Mouse (Mus musculus) hindbrain, embryonic 13.5 days (tissue): ENCODE results near the gene Pamr1. TPM values are rescaled to one million over a fixed set of nuclear protein-coding genes. Genes with fewer than 3 reads are reported as not detected.

ENCODE experiments used
- ATAC-seq: fragments of 200-750 bp; cut with Nextera tagmentation; 2 replicates; pipeline ENCODE4 v1.8.0; 2017; ENCODE audit warnings: moderate TSS enrichment; ENCODE audit not compliant: low FRiP score
- H3K27ac ChIP-seq: fragments of 300-500 bp; sonication (generic); 2 replicates; pipeline ENCODE4 v1.5.1; 2015; ENCODE audit warnings: inconsistent platforms, mild to moderate bottlenecking, moderate library complexity
- H3K27me3 ChIP-seq: fragments of 300-500 bp; sonication (generic); 2 replicates; pipeline ENCODE4 v1.6.1; 2015; ENCODE audit warnings: mild to moderate bottlenecking, inconsistent platforms
- H3K36me3 ChIP-seq: fragments of 300-500 bp; sonication (generic); 2 replicates; pipeline ENCODE4 v1.6.1; 2015; ENCODE audit warnings: mild to moderate bottlenecking, inconsistent platforms
- H3K4me1 ChIP-seq: fragments of 300-500 bp; sonication (generic); replicated peaks from 2 replicates; pipeline ENCODE4 v1.6.1; 2015; ENCODE audit warnings: inconsistent platforms
- H3K4me2 ChIP-seq: fragments of 300-500 bp; sonication (generic); 2 replicates; pipeline ENCODE4 v1.6.1; 2015; ENCODE audit warnings: inconsistent platforms, mild to moderate bottlenecking, moderate library complexity
- H3K4me3 ChIP-seq: fragments of 300-500 bp; sonication (generic); 2 replicates; pipeline ENCODE4 v1.5.1; 2015; ENCODE audit warnings: mild to moderate bottlenecking, inconsistent platforms
- H3K9ac ChIP-seq: fragments of 300-500 bp; sonication (generic); 2 replicates; pipeline ENCODE4 v1.6.1; 2015; ENCODE audit warnings: mild to moderate bottlenecking, inconsistent platforms
- H3K9me3 ChIP-seq: fragments of 300-500 bp; sonication (generic); 2 replicates; pipeline ENCODE4 v1.6.1; 2016; ENCODE audit warnings: inconsistent platforms
- WGBS: fragments of 180-500 bp; shearing (Covaris S2); methylation state at CpG from one replicate; pipeline ENCODE4 v1.1.7; 2015; 5-methylcytosine and 5-hydroxymethylcytosine counted together
- polyA plus RNA-seq: library from polyadenylated mRNA; unstranded; fragments of >200 nt; fragmentation: Nextera tagmentation; extraction: Ambion mirVana; gene quantifications from 2 replicates; pipeline ENCODE4 v1.2.1, GENCODE M21; 2015

Gene Pamr1
- polyA plus RNA-seq, 1 experiment from 2014 or later, result 4.5 TPM

- peaks cover 16% of the 10 kb centered on the region for H3K4me1 ChIP-seq
- peaks cover 20% of the 10 kb centered on the region for H3K27me3 ChIP-seq
- no peak for ATAC-seq
- 64% methylated on average over 3 of the region's 3 CpGs for WGBS
- H3K27ac ChIP-seq, result no peak overlapping the region
- H3K36me3 ChIP-seq, result no peaks in the 10 kb centered on the region
- no peak overlapping the region for H3K9ac ChIP-seq
- H3K4me3 ChIP-seq, result no peak overlapping the region
- no peak overlapping the region for H3K4me2 ChIP-seq
- no peaks in the 10 kb centered on the region for H3K9me3 ChIP-seq
Measured at GRCm38 (mm10) chr2:102551594-102551993, 1.8 kb downstream of the Pamr1 start.

GRCm38 (mm10) chr2:102552095-102552537 lies 2.3 kb downstream of the Pamr1 start:
- peaks cover 16% of the 10 kb centered on the region for H3K4me1 ChIP-seq
- H3K9ac ChIP-seq, result no peak overlapping the region
- no peak for ATAC-seq
- H3K9me3 ChIP-seq, result no peaks in the 10 kb centered on the region
- no peak overlapping the region for H3K4me3 ChIP-seq
- H3K27ac ChIP-seq, result no peak overlapping the region
- WGBS, result 60% methylated on average over 5 of the region's 5 CpGs
- H3K4me2 ChIP-seq, result no peak overlapping the region
- peaks cover 20% of the 10 kb centered on the region for H3K27me3 ChIP-seq
- H3K36me3 ChIP-seq, result no peaks in the 10 kb centered on the region

- H3K36me3 ChIP-seq, result no peaks in the 10 kb centered on the region
- no peak overlapping the region for H3K4me2 ChIP-seq
- H3K4me3 ChIP-seq, result no peak overlapping the region
- no peaks in the 10 kb centered on the region for H3K4me1 ChIP-seq
- WGBS, result 86% methylated on average over 4 of the region's 4 CpGs
- no peaks in the 10 kb centered on the region for H3K9me3 ChIP-seq
- H3K27me3 ChIP-seq, result no peaks in the 10 kb centered on the region
- no peak overlapping the region for H3K27ac ChIP-seq
- no peak for ATAC-seq
- H3K9ac ChIP-seq, result no peak overlapping the region
Measured at GRCm38 (mm10) chr2:102557085-102557484, 7.3 kb downstream of the Pamr1 start.

GRCm38 (mm10) chr2:102558965-102559364 lies 9.2 kb downstream of the Pamr1 start:
- ATAC-seq, result no peak
- 74% methylated on average over 12 of the region's 12 CpGs for WGBS
- no peak overlapping the region for H3K27ac ChIP-seq

GRCm38 (mm10) chr2:102563848-102564247 lies 14.0 kb downstream of the Pamr1 start:
- H3K4me1 ChIP-seq, result no peaks in the 10 kb centered on the region
- H3K9me3 ChIP-seq, result no peaks in the 10 kb centered on the region
- no peak for ATAC-seq
- H3K36me3 ChIP-seq, result no peaks in the 10 kb centered on the region
- H3K27ac ChIP-seq, result no peak overlapping the region
- no peak overlapping the region for H3K9ac ChIP-seq
- H3K27me3 ChIP-seq, result no peaks in the 10 kb centered on the region
- no peak overlapping the region for H3K4me2 ChIP-seq
- 87% methylated on average over 1 of the region's 1 CpGs for WGBS
- H3K4me3 ChIP-seq, result no peak overlapping the region

More at GRCm38 (mm10) chr2:102558965-102559364, 9.2 kb downstream of the Pamr1 start:
- no peaks in the 10 kb centered on the region for H3K4me1 ChIP-seq
- no peaks in the 10 kb centered on the region for H3K9me3 ChIP-seq
- no peak overlapping the region for H3K4me2 ChIP-seq
- no peaks in the 10 kb centered on the region for H3K36me3 ChIP-seq
- no peak overlapping the region for H3K4me3 ChIP-seq
- H3K27me3 ChIP-seq, result no peaks in the 10 kb centered on the region
- no peak overlapping the region for H3K9ac ChIP-seq

GRCm38 (mm10) chr2:102579248-102579647 lies 29.4 kb downstream of the Pamr1 start:
- Histone ChIP-seq H3K4me1 (no peaks in the 10 kb centered on the region), H3K27me3 (no peaks in the 10 kb centered on the region), H3K4me2 (no peak overlapping the region), H3K9me3 (no peaks in the 10 kb centered on the region), H3K4me3 (no peak overlapping the region), H3K27ac (no peak overlapping the region), H3K9ac (no peak overlapping the region), H3K36me3 (no peaks in the 10 kb centered on the region)
- 80% methylated on average over 4 of the region's 4 CpGs for WGBS
- no peak for ATAC-seq

- Histone ChIP-seq H3K27ac (no peak overlapping the region), H3K4me2 (no peak overlapping the region), H3K36me3 (no peaks in the 10 kb centered on the region), H3K27me3 (no peaks in the 10 kb centered on the region), H3K4me1 (no peaks in the 10 kb centered on the region), H3K4me3 (no peak overlapping the region), H3K9me3 (no peaks in the 10 kb centered on the region), H3K9ac (no peak overlapping the region)
- peak; percentile 66; the same call in 1 of the 2 replicates for ATAC-seq
- WGBS, result 39% methylated on average over 2 of the region's 2 CpGs
Measured at GRCm38 (mm10) chr2:102589977-102590376, 40.2 kb downstream of the Pamr1 start.

- H3K9me3 ChIP-seq, result no peaks in the 10 kb centered on the region
- H3K4me2 ChIP-seq, result no peak overlapping the region
- H3K36me3 ChIP-seq, result no peaks in the 10 kb centered on the region
- no peak overlapping the region for H3K4me3 ChIP-seq
- no peak overlapping the region for H3K9ac ChIP-seq
- no peaks in the 10 kb centered on the region for H3K27me3 ChIP-seq
- no peak overlapping the region for H3K27ac ChIP-seq
- H3K4me1 ChIP-seq, result peaks cover 9% of the 10 kb centered on the region
- WGBS, result 49% methylated on average over 1 of the region's 1 CpGs
- ATAC-seq, result no peak
Measured at GRCm38 (mm10) chr2:102594535-102594934, 44.7 kb downstream of the Pamr1 start.

- H3K4me2 ChIP-seq, result no peak overlapping the region
- H3K4me1 ChIP-seq, result peaks cover 12% of the 10 kb centered on the region
- H3K27ac ChIP-seq, result no peak overlapping the region
- H3K9ac ChIP-seq, result no peak overlapping the region
- 96% methylated on average over 10 of the region's 10 CpGs for WGBS
- H3K36me3 ChIP-seq, result no peaks in the 10 kb centered on the region
- no peak for ATAC-seq
- no peaks in the 10 kb centered on the region for H3K27me3 ChIP-seq
- no peaks in the 10 kb centered on the region for H3K9me3 ChIP-seq
- no peak overlapping the region for H3K4me3 ChIP-seq
Measured at GRCm38 (mm10) chr2:102595395-102596130, 45.8 kb downstream of the Pamr1 start.

GRCm38 (mm10) chr2:102598911-102599721 lies 49.3 kb downstream of the Pamr1 start:
- WGBS, result 39% methylated on average over 2 of the region's 2 CpGs

GRCm38 (mm10) chr2:102600516-102600915 lies 50.7 kb downstream of the Pamr1 start:
- Histone ChIP-seq H3K4me1 (peaks cover 12% of the 10 kb centered on the region), H3K36me3 (no peaks in the 10 kb centered on the region), H3K27ac (no peak overlapping the region), H3K4me3 (no peak overlapping the region), H3K27me3 (no peaks in the 10 kb centered on the region), H3K9me3 (no peaks in the 10 kb centered on the region), H3K9ac (no peak overlapping the region), H3K4me2 (no peak overlapping the region)
- 90% methylated on average over 4 of the region's 4 CpGs for WGBS
- ATAC-seq, result no peak

More at GRCm38 (mm10) chr2:102598911-102599721, 49.3 kb downstream of the Pamr1 start:
- H3K9ac ChIP-seq, result no peak overlapping the region
- peak overlapping the region; percentile 44; the same call in 1 of the 2 replicates for H3K27ac ChIP-seq
- no peaks in the 10 kb centered on the region for H3K27me3 ChIP-seq
- H3K4me2 ChIP-seq, result no peak overlapping the region
- H3K4me1 ChIP-seq, result peaks cover 12% of the 10 kb centered on the region
- peak; percentile 86 for ATAC-seq
- no peaks in the 10 kb centered on the region for H3K9me3 ChIP-seq
- H3K4me3 ChIP-seq, result no peak overlapping the region
- no peaks in the 10 kb centered on the region for H3K36me3 ChIP-seq

- H3K27me3 ChIP-seq, result no peaks in the 10 kb centered on the region
- no peaks in the 10 kb centered on the region for H3K4me1 ChIP-seq
- no peak overlapping the region for H3K4me2 ChIP-seq
- 91% methylated on average over 4 of the region's 4 CpGs for WGBS
- H3K9me3 ChIP-seq, result no peaks in the 10 kb centered on the region
- no peak for ATAC-seq
- no peak overlapping the region for H3K9ac ChIP-seq
- H3K4me3 ChIP-seq, result no peak overlapping the region
- no peaks in the 10 kb centered on the region for H3K36me3 ChIP-seq
- no peak overlapping the region for H3K27ac ChIP-seq
Measured at GRCm38 (mm10) chr2:102610485-102610884, 60.7 kb downstream of the Pamr1 start.
